Mouse (Mus musculus) C2C12 (cell line): ENCODE measurements around the gene Mybph. TPM values are rescaled to one million over a fixed set of nuclear protein-coding genes. Genes with fewer than 3 reads are reported as not detected.
A peak's percentile ranks its signal among the peaks of the same experiment; 100 is the strongest.

Experiments
- H3K27me3 ChIP-seq: one replicate; pipeline ENCODE4 v1.6.1; 2011; ENCODE audit not compliant: control insufficient read depth, insufficient read depth, insufficient read length
- H3K36me3 ChIP-seq: one replicate; pipeline ENCODE4 v1.6.1; 2011; ENCODE audit not compliant: control insufficient read depth, insufficient read depth
- H3K4me3 ChIP-seq: one replicate; pipeline ENCODE4 v1.5.1; 2011; ENCODE audit warnings: mild to moderate bottlenecking, control low read depth; ENCODE audit not compliant: poor library complexity, insufficient read depth, severe bottlenecking
- H3K79me2 ChIP-seq: one replicate; pipeline ENCODE4 v1.6.1; 2011; ENCODE audit not compliant: control insufficient read depth, insufficient read depth
- H3K79me3 ChIP-seq: one replicate; pipeline ENCODE4 v1.6.1; 2011; ENCODE audit warnings: low read depth, control low read depth
- H3ac ChIP-seq: one replicate; pipeline ENCODE3; 2011; ENCODE audit warnings: low read depth; ENCODE audit not compliant: control insufficient read depth, insufficient read length
- CEBPB ChIP-seq: IDR thresholded peaks from one replicate; pipeline ENCODE4 v1.6.1; 2011; ENCODE audit warnings: low read depth, mild to moderate bottlenecking, control low read depth, moderate library complexity
- CTCF ChIP-seq: IDR thresholded peaks from one replicate; pipeline ENCODE4 v1.5.1; 2011; ENCODE audit not compliant: control insufficient read depth, insufficient read depth, insufficient read length
- FOSL1 ChIP-seq: IDR thresholded peaks from one replicate; pipeline ENCODE4 v1.8.0; 2011; ENCODE audit warnings: mild to moderate bottlenecking, low read length; ENCODE audit not compliant: poor library complexity, insufficient read depth, severe bottlenecking
- MAX ChIP-seq: IDR thresholded peaks from one replicate; pipeline ENCODE4 v1.6.1; 2011; ENCODE audit warnings: mild to moderate bottlenecking, control low read depth
- MYOD1 ChIP-seq: IDR thresholded peaks from one replicate; pipeline ENCODE4 v1.6.1; 2011; ENCODE audit warnings: low read depth; ENCODE audit not compliant: control insufficient read depth, insufficient read length
- MYOG ChIP-seq: IDR thresholded peaks from one replicate; pipeline ENCODE4 v1.6.1; 2011; ENCODE audit not compliant: control insufficient read depth, insufficient read length; ENCODE audit errors: extremely low read depth
- USF1 ChIP-seq: IDR thresholded peaks from one replicate; pipeline ENCODE4 v1.6.1; 2011; ENCODE audit warnings: low read depth, mild to moderate bottlenecking, control low read depth, moderate library complexity
- polyA plus RNA-seq: library from polyadenylated mRNA; unstranded; fragments of >200 nt; fragmentation: generic; extraction: Trizol; gene quantifications from one replicate; pipeline ENCODE4 v1.2.1, GENCODE M21; 2012; ENCODE audit warnings: missing spikeins

The Mybph gene
- polyA plus RNA-seq, 1 experiment = 1.4 TPM

GRCm38 (mm10) chr1:134195979-134196378, 2.7 kb downstream of the Mybph start:
- Histone ChIP-seq H3K36me3 (no peaks in the 10 kb centered on the region), H3K27me3 (peaks cover 7% of the 10 kb centered on the region), H3K4me3 (no peak overlapping the region), H3K79me3 (no peaks in the 10 kb centered on the region), H3K79me2 (no peaks in the 10 kb centered on the region), H3ac (no peak overlapping the region)
- no peak for TF ChIP-seq MAX
- TF ChIP-seq MYOG = no peak
- no peak for TF ChIP-seq CEBPB
- peak; percentile 50 for TF ChIP-seq MYOD1

- no peak overlapping the region for H3K4me3 ChIP-seq
- no peaks in the 10 kb centered on the region for H3K79me3 ChIP-seq
Observed at GRCm38 (mm10) chr1:134196386-134196785, 3.1 kb downstream of the Mybph start.

GRCm38 (mm10) chr1:134197325-134197982, 4.2 kb downstream of the Mybph start:
- no peak for TF ChIP-seq FOSL1
- no peak for TF ChIP-seq CTCF
- TF ChIP-seq MYOG = no peak
- TF ChIP-seq MAX = no peak
- TF ChIP-seq MYOD1 = no peak
- no peak for TF ChIP-seq CEBPB
- Histone ChIP-seq H3K79me2 (no peaks in the 10 kb centered on the region), H3K79me3 (no peaks in the 10 kb centered on the region), H3K36me3 (no peaks in the 10 kb centered on the region), H3ac (no peak overlapping the region), H3K27me3 (peaks cover 7% of the 10 kb centered on the region), H3K4me3 (no peak overlapping the region)

More at GRCm38 (mm10) chr1:134196386-134196785, 3.1 kb downstream of the Mybph start:
- Histone ChIP-seq H3ac (no peak overlapping the region), H3K79me2 (no peaks in the 10 kb centered on the region), H3K36me3 (no peaks in the 10 kb centered on the region), H3K27me3 (peaks cover 7% of the 10 kb centered on the region)
- TF ChIP-seq CTCF = peak; percentile 64
- no peak for TF ChIP-seq MYOG

- H3K79me3 ChIP-seq = no peaks in the 10 kb centered on the region
- no peak for TF ChIP-seq CEBPB
- TF ChIP-seq USF1 = no peak
- no peak for TF ChIP-seq CTCF
- TF ChIP-seq MYOG = no peak
- TF ChIP-seq MYOD1 = no peak
- no peak for TF ChIP-seq FOSL1
- no peak for TF ChIP-seq MAX
- no peaks in the 10 kb centered on the region for H3K79me2 ChIP-seq
- H3K36me3 ChIP-seq = no peaks in the 10 kb centered on the region
- no peak overlapping the region for H3K4me3 ChIP-seq
- no peak overlapping the region for H3ac ChIP-seq
- peaks cover 7% of the 10 kb centered on the region for H3K27me3 ChIP-seq
Observed at GRCm38 (mm10) chr1:134198197-134198995, 5.1 kb downstream of the Mybph start.

GRCm38 (mm10) chr1:134200481-134200880, 7.2 kb downstream of the Mybph start:
- peaks cover 7% of the 10 kb centered on the region for H3K27me3 ChIP-seq
- TF ChIP-seq CEBPB = no peak
- TF ChIP-seq USF1 = no peak
- TF ChIP-seq CTCF = no peak
- H3K36me3 ChIP-seq = no peaks in the 10 kb centered on the region
- no peak overlapping the region for H3K4me3 ChIP-seq
- H3K79me2 ChIP-seq = no peaks in the 10 kb centered on the region
- no peak overlapping the region for H3ac ChIP-seq
- H3K79me3 ChIP-seq = no peaks in the 10 kb centered on the region

- TF ChIP-seq CTCF (no peak), MAX (no peak), CEBPB (no peak), FOSL1 (no peak)
- H3K36me3 ChIP-seq = no peaks in the 10 kb centered on the region
- no peak overlapping the region for H3K4me3 ChIP-seq
- H3K27me3 ChIP-seq = peaks cover 7% of the 10 kb centered on the region
- H3K79me2 ChIP-seq = no peaks in the 10 kb centered on the region
- no peaks in the 10 kb centered on the region for H3K79me3 ChIP-seq
- no peak overlapping the region for H3ac ChIP-seq
Observed at GRCm38 (mm10) chr1:134200998-134201686, 7.9 kb downstream of the Mybph start.
